In genomic region chr6:145211376-145212305, GRCm38 (mm10) we compare ENCODE assay signal across 8 mouse cellular contexts. TPM values are rescaled to one million over a fixed set of nuclear protein-coding genes. Genes with fewer than 3 reads are reported as not detected.
A peak's percentile ranks its signal among the peaks of the same experiment; 100 is the strongest.
DNase-seq lines count a peak whose midpoint lies in the region; ATAC-seq and TF ChIP-seq lines count a peak whose summit lies in the region.

No protein-coding gene starts in this region.

- peaks cover 26% of the 10 kb centered on the region for H3K36me3 ChIP-seq in heart, embryonic 14.5 days (ENCODE audit: control insufficient read depth, insufficient read depth, low read length)
- H3K36me3 ChIP-seq in ES-Bruce4 (ENCODE audit: control insufficient read depth, insufficient read depth, low read length, poor library complexity, severe bottlenecking): peaks cover 3% of the 10 kb centered on the region
- no peaks in the 10 kb centered on the region; the same call in 1 of the 2 replicates for H3K36me3 ChIP-seq in hindbrain, postnatal 0 days (ENCODE audit: insufficient read depth, low read length)
- H3K36me3 ChIP-seq in midbrain, embryonic 15.5 days (replicated peaks): no peaks in the 10 kb centered on the region

- peaks cover 0 to 12% of the 10 kb centered on the region in 2 experiments; a peak in 2 of 4 replicates for H3K4me1 ChIP-seq in heart, embryonic 14.5 days (ENCODE audit: control insufficient read depth in 2 of 2, insufficient read depth in 2 of 2, low read length in 2 of 2)
- no peaks in the 10 kb centered on the region for H3K4me1 ChIP-seq in ES-Bruce4 (ENCODE audit: control insufficient read depth, insufficient read depth, low read length)
- peaks cover 11% of the 10 kb centered on the region; the same call in 1 of the 2 replicates for H3K4me1 ChIP-seq in hindbrain, postnatal 0 days (ENCODE audit: insufficient read depth, low read length)
- H3K4me1 ChIP-seq in midbrain, embryonic 15.5 days: peaks cover 17% of the 10 kb centered on the region

- no peaks in the 10 kb centered on the region for H3K9me3 ChIP-seq in heart, embryonic 14.5 days (ENCODE audit: control insufficient read depth, low read length)
- H3K9me3 ChIP-seq in ES-Bruce4 (replicated peaks; ENCODE audit: control insufficient read depth, insufficient read depth, low read length, poor library complexity, severe bottlenecking): no peaks in the 10 kb centered on the region
- H3K9me3 ChIP-seq in hindbrain, postnatal 0 days (ENCODE audit: low read length): no peaks in the 10 kb centered on the region
- no peaks in the 10 kb centered on the region for H3K9me3 ChIP-seq in midbrain, embryonic 15.5 days

- peak overlapping the region; percentile 81 to 89 for H3K4me3 ChIP-seq in heart, embryonic 14.5 days (ENCODE audit: control insufficient read depth in 1 of 2, insufficient read depth in 1 of 2, low read depth in 1 of 2, low read length in 2 of 2)
- peak overlapping the region; percentile 76 for H3K4me3 ChIP-seq in ES-Bruce4 (ENCODE audit: low read depth, low read length)
- H3K4me3 ChIP-seq in hindbrain, postnatal 0 days (ENCODE audit: low read length): peak overlapping the region; percentile 77
- H3K4me3 ChIP-seq in midbrain, embryonic 15.5 days: peak overlapping the region; percentile 60

- no peak for TF ChIP-seq EP300 in ES-Bruce4 (IDR thresholded peaks at IDR 0.05; ENCODE audit: insufficient read depth, low read depth, low read length)

- ATAC-seq in heart, embryonic 14.5 days (ENCODE audit: insufficient number of reproducible peaks, insufficient read depth, low FRiP score, low read depth): no peak; the same call in 1 of the 2 replicates
- ATAC-seq in common myeloid progenitor, adult 5-6 weeks (replicated peaks; ENCODE audit: low read depth, poor library complexity, severe bottlenecking): peak; percentile 26
- peak; percentile 57 for ATAC-seq in hindbrain, postnatal 0 days
- ATAC-seq in midbrain, embryonic 15.5 days (replicated peaks): peak; percentile 48

- under 1% methylated on average over 21 of the region's 21 CpGs for WGBS in heart, embryonic 14.5 days
- WGBS in hindbrain, postnatal 0 days: 3% methylated on average over 21 of the region's 21 CpGs
- WGBS in midbrain, embryonic 15.5 days: 4% methylated on average over 21 of the region's 21 CpGs

- no peak for DNase-seq in heart, adult 8-10 months (ENCODE audit: low spot score)
- DNase-seq in hindbrain, postnatal 0 days (ENCODE audit: low spot score): no peak
- no peak for DNase-seq in right cerebral cortex, postnatal 10 days (ENCODE audit: low spot score in 2 of 2)
- no peak for DNase-seq in right cerebral cortex, postnatal 4 days

- peak overlapping the region; percentile 97 for H3K9ac ChIP-seq in heart, embryonic 14.5 days (ENCODE audit: low read length)
- peak overlapping the region; percentile 69 for H3K9ac ChIP-seq in ES-Bruce4 (ENCODE audit: low read depth, poor library complexity, severe bottlenecking)
- peak overlapping the region; percentile 88 for H3K9ac ChIP-seq in hindbrain, postnatal 0 days (replicated peaks; ENCODE audit: low read length)
- H3K9ac ChIP-seq in midbrain, embryonic 15.5 days: peak overlapping the region; percentile 72

- no peak for TF ChIP-seq POLR2A in ES-Bruce4 (IDR thresholded peaks at IDR 0.05; ENCODE audit: insufficient read depth, low read length)

- peak overlapping the region; percentile 83 for H3K4me2 ChIP-seq in heart, embryonic 14.5 days (ENCODE audit: low read length)
- H3K4me2 ChIP-seq in hindbrain, postnatal 0 days (ENCODE audit: low read depth, low read length): peak overlapping the region; percentile 72
- peak overlapping the region; percentile 59 for H3K4me2 ChIP-seq in midbrain, embryonic 15.5 days

- no peak for TF ChIP-seq CTCF in ES-Bruce4 (IDR thresholded peaks at IDR 0.05; ENCODE audit: low read depth, low read length)
- TF ChIP-seq CTCF in hindbrain, postnatal 0 days (IDR thresholded peaks at IDR 0.05; ENCODE audit: low read depth): peak; percentile 44

- H3K27me3 ChIP-seq in heart, embryonic 14.5 days (ENCODE audit: control insufficient read depth, insufficient read depth, low read length): no peaks in the 10 kb centered on the region
- H3K27me3 ChIP-seq in ES-Bruce4 (ENCODE audit: control insufficient read depth, insufficient read depth, low read length, poor library complexity, severe bottlenecking): no peaks in the 10 kb centered on the region
- no peaks in the 10 kb centered on the region for H3K27me3 ChIP-seq in hindbrain, postnatal 0 days (ENCODE audit: insufficient read depth, low read length)
- no peaks in the 10 kb centered on the region for H3K27me3 ChIP-seq in midbrain, embryonic 15.5 days (replicated peaks)

- H3K27ac ChIP-seq in heart, embryonic 14.5 days (replicated peaks in 1 of 2; ENCODE audit: control insufficient read depth in 1 of 2, insufficient read depth in 1 of 2, low read depth in 2 of 2, low read length in 2 of 2): peak overlapping the region; percentile 98 to 99
- H3K27ac ChIP-seq in ES-Bruce4 (ENCODE audit: insufficient read depth, low read length): peak overlapping the region; percentile 81
- peak overlapping the region; percentile 99 for H3K27ac ChIP-seq in hindbrain, postnatal 0 days
- peak overlapping the region; percentile 91 for H3K27ac ChIP-seq in midbrain, embryonic 15.5 days

RNA-seq across cellular contexts. Expression of gene Etfrf1, which starts 0.7 kb away (rescaled TPM):
- 64.8 and 67.6 TPM in 2 replicates for polyA plus RNA-seq in heart, embryonic 14.5 days (2014; fragmentation: Nextera tagmentation; extraction: Ambion mirVana)
- total RNA-seq in heart, adult 8-10 months (2022): 100 to 1,000 TPM; 102 to 139 (median 118) TPM
- polyA plus RNA-seq in ES-Bruce4 (2011; ENCODE audit: insufficient read depth, insufficient read length, low read depth, missing spikeins): 24.6 and 28.6 TPM in 2 replicates
- total RNA-seq in common myeloid progenitor, adult 5-6 weeks (2017): 22.3 and 22.7 TPM in 2 replicates
- total RNA-seq in hindbrain, postnatal 0 days (2014; rRNA removed): 10.9 and 11.8 TPM in 2 replicates
- polyA plus RNA-seq in hindbrain, postnatal 0 days (2015; fragmentation: Nextera tagmentation; extraction: Ambion mirVana): 33.5 and 36.3 TPM in 2 replicates
- 24.2 and 26.4 TPM in 2 replicates for polyA plus RNA-seq in midbrain, embryonic 15.5 days (2015; fragmentation: Nextera tagmentation; extraction: Ambion mirVana)

RNA-seq across cellular contexts. Expression of gene Casc1, which starts 0.8 kb away (rescaled TPM):
- polyA plus RNA-seq in heart, embryonic 14.5 days (2014; fragmentation: Nextera tagmentation; extraction: Ambion mirVana): 0.14 and 0.62 TPM in 2 replicates
- total RNA-seq in heart, adult 8-10 months (2022): 1 to 10 TPM; 1.0 to 1.8 (median 1.6) TPM
- 0.55 and 1.1 TPM in 2 replicates for polyA plus RNA-seq in ES-Bruce4 (2011; ENCODE audit: insufficient read depth, insufficient read length, low read depth, missing spikeins)
- total RNA-seq in common myeloid progenitor, adult 5-6 weeks (2017): 1.1 and 2.3 TPM in 2 replicates
- 1.5 and 1.7 TPM in 2 replicates for total RNA-seq in hindbrain, postnatal 0 days (2014; rRNA removed)
- 0.80 and 1.2 TPM in 2 replicates for polyA plus RNA-seq in hindbrain, postnatal 0 days (2015; fragmentation: Nextera tagmentation; extraction: Ambion mirVana)
- 0.90 and 1.1 TPM in 2 replicates for polyA plus RNA-seq in midbrain, embryonic 15.5 days (2015; fragmentation: Nextera tagmentation; extraction: Ambion mirVana)

RNA-seq across cellular contexts. Expression of gene Kras, which starts 38.4 kb away (rescaled TPM):
- 42.8 and 46.3 TPM in 2 replicates for polyA plus RNA-seq in heart, embryonic 14.5 days (2014; fragmentation: Nextera tagmentation; extraction: Ambion mirVana)
- total RNA-seq in heart, adult 8-10 months (2022): 10 to 100 TPM; 25.1 to 35.9 (median 30.6) TPM
- polyA plus RNA-seq in ES-Bruce4 (2011; ENCODE audit: insufficient read depth, insufficient read length, low read depth, missing spikeins): 101 and 104 TPM in 2 replicates
- total RNA-seq in common myeloid progenitor, adult 5-6 weeks (2017): 33.4 and 39.1 TPM in 2 replicates
- total RNA-seq in hindbrain, postnatal 0 days (2014; rRNA removed): 25.9 and 27.9 TPM in 2 replicates
- polyA plus RNA-seq in hindbrain, postnatal 0 days (2015; fragmentation: Nextera tagmentation; extraction: Ambion mirVana): 70.0 and 72.5 TPM in 2 replicates
- 88.8 and 90.1 TPM in 2 replicates for polyA plus RNA-seq in midbrain, embryonic 15.5 days (2015; fragmentation: Nextera tagmentation; extraction: Ambion mirVana)
